Mouse (Mus musculus): ENCODE results near the gene Slc25a23.

The Slc25a23 gene

DNA sequence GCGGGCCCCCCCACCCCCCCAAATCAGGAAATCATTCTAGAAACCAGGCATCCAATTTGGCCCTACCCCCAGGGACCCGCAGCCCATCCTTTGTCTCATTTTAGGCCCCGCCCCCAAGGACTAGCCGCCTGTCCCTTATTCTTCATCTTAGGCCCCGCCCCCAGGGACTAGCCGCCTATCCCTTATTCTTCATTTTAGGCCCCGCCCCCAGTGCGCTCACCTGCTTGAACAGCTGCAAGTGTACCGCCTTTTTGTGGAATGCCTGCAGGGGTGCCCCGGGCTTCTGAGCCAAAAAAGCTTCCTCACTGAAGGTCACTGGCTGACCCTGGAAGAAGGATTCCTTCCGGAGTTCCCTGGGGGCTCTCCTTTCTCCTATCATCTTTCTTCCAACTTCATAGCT, 11.0 kb upstream of the Slc25a23 start:
- DNase-seq: no peak

DNA sequence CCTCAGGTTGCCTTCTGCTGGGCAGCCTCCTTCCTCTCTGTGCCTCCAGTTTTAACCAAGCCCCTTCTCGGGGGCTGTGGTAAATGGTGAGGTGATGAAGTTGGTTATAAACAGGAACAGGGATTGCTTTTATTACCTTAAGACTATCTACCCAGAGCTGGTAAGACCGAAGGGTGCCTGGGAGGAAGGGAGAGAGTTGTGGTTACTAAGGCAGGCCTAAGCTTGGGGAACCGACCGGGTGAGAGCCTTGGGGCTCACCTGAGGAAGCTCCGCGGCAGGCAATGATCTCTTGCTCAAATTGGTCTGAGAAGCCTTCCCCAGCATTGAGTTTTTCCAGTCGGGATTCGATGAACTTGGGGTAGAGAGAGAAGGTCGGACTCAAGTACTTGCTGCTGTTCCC, 10.6 kb upstream of the Slc25a23 start:
- DNase-seq: no peak

DNA sequence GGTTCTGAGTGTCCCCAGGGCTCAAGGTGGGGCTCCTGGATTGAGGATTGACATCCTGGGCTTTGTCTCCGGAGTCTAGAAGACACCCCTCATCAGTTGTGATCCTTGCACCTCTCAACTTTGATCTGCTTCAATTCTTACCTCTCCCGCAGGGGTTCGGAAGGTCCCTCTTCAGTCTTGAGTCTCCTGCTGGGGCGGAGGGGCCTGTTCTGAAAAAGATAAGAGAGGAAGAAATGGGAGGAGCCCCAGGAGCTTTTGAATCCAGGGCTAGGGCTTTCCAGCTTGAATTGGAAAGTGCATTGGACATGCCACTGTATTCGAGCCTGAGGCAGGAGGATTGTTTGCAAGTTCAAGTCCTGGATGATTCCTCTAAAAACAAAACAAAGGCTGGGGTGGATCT, 7.2 kb upstream of the Slc25a23 start:
- DNase-seq: no peak

DNA sequence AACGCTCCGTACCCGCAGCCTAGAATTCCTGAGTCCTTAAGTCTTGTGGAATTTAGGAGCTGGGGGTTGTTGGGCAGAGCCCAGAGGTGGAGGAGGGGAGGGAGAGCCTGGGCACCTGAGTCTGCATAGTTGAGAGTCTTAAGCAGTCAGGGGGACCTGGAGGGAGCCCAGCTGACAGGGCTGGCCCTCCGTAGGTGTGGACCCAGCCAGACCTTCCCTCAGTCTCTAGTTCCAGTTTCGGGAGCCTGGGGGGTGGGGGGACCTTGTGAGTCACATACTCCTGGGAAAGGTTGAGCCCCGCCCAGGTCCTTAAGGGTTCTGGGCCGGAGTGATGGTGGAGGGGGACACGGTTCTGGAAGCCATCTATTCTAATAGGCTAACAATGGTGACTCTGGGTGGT, 3.4 kb upstream of the Slc25a23 start:
- no peak for DNase-seq

DNA sequence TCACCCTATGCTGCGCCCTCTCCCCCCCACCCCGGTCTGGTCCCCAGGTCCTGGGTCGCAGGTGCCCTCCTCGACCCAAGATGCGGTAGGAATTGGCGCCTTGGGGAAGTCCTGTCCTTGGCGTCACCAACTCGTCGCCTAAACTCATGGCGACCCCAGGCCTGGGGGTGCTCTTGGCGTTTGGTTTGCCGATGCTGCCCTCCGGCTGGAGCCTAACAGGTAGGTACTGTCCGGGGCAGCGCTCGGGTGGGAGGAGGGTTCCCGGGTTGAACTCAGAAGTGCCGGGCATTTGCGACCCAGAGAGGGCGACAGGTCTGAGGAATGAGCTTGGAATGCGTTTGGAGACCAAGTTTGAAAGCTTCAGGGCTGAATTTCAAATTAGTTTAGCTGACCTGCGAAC, 2.9 kb upstream of the Slc25a23 start:
- no peak for DNase-seq

DNA sequence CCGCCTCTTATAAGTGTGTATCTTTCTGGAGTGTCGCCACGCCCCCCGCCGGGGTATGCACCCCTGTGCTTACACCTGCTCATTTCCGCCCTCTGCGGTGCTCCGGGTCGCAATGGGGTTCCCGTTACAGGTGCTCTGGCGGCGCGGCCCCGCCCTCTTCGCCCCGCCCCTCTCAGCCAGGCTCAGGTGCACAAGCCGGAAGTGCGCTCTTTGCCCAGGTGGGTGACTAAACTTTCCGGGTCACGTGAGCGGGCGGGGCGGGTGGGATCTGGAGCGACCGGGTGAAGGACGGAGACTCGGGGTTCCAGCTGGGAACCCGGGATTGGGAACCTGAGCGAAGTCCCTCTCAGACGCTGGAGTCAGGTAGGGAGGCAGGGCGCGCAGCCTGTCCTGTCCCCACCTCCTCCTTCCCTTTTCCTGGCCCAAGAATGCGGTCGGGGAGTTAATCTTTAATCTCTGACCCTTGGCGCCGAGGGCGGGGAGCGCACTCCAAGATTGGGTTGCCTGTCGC, 2.4 kb upstream of the Slc25a23 start:
- DNase-seq: peak; percentile 56 to 76

DNA sequence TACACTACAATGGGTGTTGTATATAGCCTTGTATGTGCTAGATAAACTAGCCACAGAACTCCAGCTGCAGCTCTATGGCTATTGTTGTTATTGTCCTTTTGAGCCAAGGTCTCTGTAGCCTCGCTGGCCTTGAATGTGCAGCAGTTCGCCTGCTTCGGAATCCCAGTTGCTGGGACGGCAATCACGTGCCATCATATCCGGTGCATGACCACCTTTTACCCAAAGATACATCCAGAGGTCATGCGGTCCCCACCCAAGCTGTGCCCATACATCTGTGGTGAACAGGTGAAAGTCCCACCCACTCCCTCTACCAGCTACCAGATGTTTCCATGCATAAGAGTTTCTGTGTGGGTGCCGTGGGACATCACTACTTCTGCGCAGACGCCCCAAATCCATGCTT, 1.4 kb upstream of the Slc25a23 start:
- DNase-seq: no peak

DNA sequence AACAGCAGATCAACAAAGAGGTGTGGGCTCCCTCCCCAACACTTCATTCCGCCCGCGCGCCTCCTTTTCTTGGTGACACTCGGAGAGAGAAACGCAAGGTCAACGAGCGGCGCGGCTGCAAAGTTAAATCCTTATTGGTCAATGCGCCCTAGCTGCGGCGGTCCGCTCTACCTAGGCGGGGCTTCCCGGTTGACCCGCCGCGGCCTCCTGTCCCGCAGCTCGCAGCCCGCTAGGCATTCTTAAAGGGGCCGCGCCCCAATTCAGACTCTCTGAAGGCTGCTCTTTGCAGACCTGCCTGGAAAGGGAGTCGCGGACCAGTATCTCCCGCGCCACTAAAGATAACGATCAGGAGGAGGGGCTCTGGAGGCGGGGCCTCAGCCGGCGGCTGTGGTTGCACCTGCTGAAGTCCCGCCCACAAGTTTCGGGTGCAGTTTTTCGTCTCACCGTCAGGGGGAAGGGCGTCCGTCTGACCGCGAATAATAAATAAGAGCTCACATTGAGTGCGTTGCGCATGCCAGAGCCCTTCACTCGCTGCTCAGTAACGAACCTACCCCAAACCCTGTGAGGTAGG, 653 bp upstream of the Slc25a23 start:
- DNase-seq: peak; percentile 97 to 98

DNA sequence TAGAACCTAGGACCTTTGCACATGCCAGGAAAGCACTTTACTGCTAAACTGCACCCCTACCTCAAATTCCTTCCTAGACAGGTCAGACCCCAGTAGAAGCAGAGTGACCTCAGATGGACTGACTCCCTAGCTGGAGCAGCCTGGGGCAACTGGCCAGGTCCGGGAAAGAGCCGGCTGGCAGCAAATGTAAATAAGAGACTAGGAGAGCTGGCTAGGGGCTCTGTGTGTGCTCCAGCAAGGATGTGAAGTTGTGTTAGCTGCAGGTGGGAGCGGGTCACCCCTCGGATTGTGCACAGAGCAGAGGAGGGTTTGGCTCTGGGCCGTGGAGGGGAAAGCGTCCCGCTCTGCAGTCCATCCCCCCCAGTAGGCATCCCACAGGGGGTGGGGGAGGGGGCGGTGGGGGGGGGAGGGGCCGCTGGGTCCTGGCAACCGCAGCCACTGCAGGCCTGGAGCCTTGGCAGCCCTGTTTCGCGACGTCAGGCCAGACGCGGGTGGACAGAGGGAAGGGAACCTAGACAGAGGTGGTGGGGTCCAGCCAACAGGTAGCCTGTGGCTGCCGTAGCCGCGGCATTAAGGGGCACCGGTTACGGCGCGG, 675 bp downstream of the Slc25a23 start, which contains the start of gene Crb3:
Crb3 (plus strand) TSS at position 215 of the 595 bp plus-strand sequence.
- DNase-seq: peak in 1 of 2 experiments; percentile 15

DNA sequence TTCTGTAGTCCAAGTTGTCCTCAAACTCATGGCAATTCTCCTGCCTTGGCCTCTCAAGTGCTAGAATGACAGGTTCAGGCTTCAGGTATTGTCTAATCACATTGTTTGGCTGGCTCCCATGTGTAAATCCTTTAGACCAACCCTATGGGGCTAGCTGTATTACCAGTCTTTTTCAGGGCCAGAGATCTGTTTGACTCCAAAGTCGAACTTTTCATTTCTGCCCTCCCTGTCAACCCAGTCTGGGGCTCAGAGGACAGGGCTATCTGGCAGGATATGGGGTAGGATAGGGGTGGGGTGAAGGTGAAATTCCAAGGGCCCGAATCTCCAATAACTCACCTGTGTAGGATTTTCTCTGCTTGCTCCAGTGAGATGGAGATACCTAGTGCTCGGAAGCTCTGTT, 3.4 kb downstream of the Slc25a23 start:
- DNase-seq: no peak

DNA sequence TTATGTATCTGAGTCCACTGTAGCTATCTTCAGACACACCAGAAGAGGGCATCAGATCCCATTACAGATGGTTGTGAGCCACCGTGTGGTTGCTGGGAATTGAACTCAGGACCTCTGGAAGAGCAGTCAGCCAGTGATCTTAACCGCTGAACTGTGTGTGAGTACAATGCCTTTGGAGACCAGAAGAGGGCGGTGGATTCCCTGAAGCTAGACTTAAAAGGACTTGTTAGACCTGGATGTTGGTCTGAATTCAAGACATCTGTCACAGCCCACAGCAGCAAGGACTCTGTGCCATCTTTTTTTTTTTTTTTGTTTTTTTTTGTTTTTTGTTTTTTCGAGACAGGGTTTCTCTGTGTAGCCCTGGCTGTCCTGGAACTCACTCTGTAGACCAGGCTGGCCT, 8.0 kb downstream of the Slc25a23 start:
- DNase-seq: peak; percentile 38 to 46

DNA sequence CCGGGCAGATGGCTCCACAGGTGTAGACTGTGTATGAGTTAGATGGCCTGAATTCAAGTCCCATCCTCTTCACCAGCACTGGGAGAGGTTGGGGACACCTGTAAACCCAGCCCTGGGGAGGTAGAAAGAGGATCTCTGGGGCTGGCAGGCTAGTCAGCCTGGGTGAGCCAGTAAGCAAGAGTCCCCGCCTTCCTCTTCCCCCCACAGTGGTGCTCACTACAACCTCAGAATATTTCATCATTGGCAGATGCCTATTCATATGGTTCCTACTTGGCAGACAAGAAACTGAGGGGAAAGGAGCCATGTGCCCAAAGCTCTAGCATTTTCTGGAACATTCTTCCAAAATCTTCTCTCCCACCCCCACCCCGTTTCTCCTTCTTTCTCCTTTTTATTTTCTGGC, 10.8 kb downstream of the Slc25a23 start:
- no peak for DNase-seq

DNA sequence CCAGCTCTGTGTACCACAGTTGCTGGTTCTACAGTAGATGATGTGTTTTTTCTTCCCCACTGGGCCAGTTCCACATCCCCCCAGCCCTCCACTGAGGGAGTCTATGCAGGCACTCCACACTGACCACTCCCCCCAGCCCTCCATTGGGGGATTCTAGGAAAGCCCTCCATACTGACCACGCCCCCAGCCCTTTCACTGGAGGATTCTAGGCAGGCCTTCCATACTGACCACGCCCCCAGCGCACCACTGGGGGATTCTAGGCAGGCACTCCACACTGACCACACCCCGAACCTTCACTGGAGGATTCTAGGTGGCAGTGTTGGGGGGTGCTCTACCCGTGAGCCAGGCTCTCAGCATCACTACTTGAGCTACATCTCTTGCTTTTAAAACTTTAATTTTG, 12.3 kb downstream of the Slc25a23 start:
- DNase-seq: no peak

DNA sequence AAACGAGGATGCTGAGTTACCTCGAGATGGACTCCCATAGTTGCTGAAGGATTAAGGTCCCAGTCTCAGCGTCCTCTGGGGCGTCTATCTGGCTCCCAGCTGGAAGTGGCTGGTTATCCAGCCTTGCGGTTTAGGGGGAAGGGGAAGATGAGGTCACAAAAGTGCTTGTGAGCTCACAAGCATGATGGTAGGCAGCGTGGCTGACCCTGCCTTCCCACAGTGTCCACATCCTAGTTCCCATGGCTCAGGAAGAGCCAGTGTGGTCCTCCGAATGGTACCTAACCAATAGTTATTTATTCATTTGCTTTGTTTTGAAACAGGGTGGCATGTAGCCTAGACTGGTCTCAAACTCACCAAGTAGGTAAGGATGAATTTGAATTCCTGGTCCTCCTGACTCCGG, 18.1 kb downstream of the Slc25a23 start, which contains the start of gene Slc25a41:
Slc25a41 (minus strand) TSS at position 101 of the 400 bp plus-strand sequence.
- no peak for DNase-seq

DNA sequence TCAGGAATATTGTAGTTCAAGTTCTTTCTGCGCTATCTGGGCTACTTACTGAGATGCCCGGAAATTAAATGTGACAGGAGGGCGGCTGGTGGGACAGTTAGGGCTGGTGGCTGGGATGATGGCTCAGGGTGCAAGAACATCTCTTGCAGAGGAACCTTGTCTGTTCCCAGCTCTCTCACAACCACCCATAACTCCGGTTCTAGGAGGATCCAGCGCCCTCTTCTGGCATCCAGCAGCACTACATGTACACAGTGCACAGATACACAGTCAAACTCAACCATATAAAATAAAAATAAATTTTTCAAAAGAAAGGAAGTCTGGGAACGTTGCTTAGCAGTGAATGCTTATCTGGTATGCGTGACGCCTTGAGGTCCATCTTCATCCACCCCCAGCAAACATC, 20.7 kb downstream of the Slc25a23 start:
- no peak for DNase-seq

DNA sequence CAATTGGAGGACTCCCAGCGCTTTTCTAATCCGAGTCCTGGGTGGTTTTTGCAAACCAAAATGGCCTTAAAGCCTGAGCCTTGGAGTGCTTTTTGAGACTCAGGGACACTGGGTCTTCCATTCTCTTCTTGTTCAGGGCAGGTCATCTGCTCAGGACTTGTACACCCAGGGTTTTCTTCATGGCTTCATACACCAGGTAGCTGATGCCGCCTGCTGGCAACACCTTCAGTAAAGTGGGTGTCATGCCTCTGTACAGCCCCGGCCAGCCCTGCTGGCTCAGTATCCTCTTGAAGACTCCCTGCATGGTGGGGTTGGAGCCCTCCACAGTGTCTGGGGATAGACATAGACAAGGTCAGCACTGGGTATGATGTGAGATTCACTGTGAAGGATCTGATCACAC, 26.8 kb downstream of the Slc25a23 start:
- DNase-seq: no peak

DNA sequence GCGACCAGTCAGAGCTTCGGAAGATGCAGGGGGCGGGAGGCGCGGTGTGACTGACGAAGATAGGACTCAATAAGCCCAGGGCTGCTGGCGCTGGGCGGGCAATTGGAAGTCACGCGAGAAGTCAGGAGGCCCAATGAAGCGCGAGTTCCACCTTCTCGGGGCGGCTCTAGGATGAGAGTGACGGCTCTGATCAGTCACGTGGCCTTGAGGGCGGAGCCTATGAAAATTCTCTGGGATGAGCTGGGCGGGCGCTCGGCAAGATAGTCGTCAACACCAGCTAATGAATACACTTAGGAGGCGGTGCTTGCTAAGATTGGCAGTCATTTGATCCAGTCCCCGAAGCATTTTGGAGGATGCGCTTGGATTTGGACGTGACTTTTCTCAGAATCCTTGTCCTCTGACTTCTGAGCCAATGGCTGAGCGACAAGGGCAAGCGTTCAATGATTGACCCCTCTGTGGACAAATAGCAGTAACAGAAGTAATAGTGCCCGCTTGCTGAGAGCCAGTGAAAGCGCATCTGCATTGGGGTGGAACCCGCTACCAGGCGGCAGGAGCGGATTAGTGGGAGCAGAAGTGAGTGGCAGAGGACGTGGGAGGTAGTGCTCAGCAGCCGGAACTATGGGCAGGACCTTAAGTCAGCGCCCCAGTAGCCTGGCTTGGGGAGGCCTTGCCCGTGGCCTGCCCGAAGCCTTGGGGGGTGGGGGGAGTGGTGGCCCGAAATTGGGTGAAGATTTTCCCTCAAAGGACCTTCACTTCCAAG, 27.8 kb downstream of the Slc25a23 start:
- DNase-seq: peak; percentile 98 to 100

DNA sequence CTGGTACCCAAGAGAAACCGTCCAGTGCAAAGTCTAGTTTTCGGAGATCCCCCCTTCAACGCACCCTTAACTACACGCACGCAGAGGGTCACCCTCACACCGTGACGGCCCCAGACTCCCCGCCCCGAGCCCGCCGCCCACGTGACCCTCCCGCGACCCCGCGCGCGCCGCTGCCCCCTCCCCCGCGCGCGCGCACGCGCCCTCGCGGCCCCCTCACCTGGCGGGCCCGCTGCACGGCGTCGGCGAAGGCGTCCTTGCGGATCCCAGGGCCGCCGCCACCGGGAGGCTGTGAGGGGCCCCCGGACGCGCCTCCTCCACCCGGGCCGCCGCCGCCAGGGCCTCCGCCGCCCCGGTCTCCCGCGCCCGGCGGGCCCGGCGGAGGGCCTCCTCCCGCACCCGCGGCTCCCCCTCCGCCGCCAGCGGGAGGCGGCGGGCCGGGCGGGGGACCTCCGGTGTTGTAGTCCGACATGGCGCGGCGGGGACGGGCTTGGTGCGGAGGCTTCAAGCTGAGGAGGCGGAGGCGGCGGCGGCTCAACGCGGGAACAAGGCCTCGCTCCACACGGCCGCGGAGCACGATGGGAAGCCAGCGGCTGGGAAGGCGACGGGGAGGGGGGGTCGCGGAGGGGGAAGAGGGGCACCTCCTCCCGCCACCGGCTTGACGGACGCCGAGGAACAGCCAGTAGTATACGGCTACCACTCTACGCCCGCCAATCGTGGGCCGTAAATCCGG, 28.6 kb downstream of the Slc25a23 start, which contains the start of gene Khsrp:
Khsrp (minus strand) TSS at position 592 of the 730 bp plus-strand sequence.
- peak; percentile 64 to 80 for DNase-seq

DNA sequence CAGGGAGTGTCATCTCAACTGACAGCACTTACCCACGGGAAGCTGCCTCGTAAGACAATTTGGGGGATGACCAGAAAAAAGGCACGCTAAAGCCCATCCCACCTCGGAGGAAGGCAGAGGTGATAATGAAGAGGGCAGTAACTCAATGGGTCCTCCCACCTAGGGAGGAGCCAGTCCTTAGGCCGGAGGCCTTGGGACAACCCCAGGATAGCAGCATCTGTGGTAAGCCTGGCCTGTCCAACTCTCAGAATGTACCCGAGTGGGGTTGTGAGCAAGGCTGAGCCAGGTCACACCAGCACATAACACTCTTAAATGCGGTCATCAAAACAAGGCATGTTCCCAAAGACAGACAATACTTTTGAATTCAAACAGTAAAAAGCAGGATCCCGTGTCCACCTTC, 30.0 kb downstream of the Slc25a23 start:
- no peak for DNase-seq

DNA sequence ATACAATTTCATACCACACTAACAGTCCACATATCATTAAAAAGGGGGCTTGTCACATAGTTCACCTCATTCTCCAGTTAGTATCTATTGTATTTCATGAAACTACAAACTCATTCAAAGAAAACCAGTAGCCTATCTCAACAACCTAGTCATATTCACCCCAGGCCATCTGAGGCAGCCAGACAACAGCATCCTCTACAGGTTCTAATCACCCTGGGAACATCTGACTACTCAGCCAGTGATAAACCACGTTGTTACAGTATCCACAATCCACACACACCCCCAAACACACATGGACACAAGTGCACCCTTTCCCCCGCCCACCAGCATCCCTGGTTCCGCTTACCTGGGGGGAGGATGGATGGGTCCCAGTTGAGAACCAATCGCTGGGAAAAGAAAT, 32.2 kb downstream of the Slc25a23 start:
- no peak for DNase-seq

DNA sequence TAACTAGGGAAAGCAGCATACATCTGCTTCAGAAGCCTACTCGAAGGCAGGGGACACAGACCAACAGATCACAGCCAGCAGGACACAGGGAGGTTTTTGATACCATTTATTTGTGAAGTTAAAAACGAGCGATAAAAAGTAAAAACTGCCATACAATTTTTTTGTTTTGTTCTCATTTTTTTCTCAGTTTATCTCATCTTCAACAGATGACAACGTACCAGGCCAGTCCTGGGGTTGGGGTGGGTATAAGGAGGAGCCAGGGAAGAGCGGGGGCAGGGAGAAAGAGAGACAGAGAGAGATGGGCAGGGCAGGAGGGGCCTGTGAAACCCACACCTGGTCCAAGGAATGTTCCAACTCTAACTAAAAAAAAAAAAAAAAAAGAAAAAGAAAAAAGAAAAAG, 38.7 kb downstream of the Slc25a23 start:
- DNase-seq: no peak

DNA sequence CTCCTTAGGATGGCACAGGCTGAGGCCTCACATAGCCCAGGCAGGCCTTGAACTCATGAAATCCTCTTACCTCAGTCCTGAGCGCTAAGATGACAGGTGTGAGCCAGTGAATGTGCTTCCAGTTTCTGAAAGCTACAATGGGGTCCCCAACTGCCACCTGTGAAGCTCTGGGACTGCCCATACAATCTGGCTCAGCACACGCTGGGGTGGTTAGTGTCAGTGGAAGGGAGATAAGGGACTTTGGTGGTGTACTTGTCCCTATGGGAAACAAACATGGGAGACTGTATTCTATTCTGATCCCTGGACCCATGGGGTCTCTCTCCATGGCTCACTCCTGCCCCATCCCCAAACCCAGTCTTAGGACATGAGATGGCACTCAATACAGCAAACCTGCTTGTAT, 40.0 kb downstream of the Slc25a23 start:
- DNase-seq: no peak

DNA sequence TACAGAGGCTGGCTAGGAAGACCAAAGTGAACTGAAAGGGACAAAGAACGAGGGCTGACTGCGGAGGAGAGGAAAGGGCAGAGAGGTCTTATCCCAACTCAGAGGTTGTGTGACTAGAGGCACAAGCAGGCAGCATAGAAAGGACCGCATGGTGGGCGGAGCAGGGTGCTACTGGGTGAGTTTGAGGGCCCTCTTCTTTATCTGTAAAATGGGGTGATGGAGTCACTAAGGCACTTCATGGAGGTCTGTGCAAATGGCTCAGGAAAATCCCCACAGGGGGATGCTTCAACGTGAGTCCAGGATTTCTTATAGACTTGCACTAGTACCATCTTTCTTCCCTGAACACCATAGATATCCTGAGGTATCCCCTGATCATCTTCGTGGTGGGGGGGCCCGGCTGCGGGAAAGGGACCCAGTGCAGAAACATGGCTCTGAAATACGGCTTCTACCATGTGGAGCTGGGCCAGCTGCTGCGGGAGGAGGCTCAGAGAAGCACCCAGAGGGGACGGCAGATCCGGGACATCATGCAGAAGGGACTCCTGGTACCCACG, 47.3 kb downstream of the Slc25a23 start:
- DNase-seq: peak in 1 of 2 experiments; percentile 33
